Mouse (Mus musculus): Measurements from ENCODE around the gene Unc5c.

GRCm38 (mm10) chr3:141621496-141621895 is 156.5 kb downstream of the Unc5c start:
- TF ChIP-seq CTCF (IDR thresholded peaks at IDR 0.05; ENCODE audit: low read depth) = no peak
- no peak for TF ChIP-seq EP300 (IDR thresholded peaks at IDR 0.05; ENCODE audit: low read depth)
